Comparison of ENCODE assay signal across 9 mouse cellular contexts in genomic region chr3:93493992-93494391, GRCm38 (mm10). TPM values are rescaled to one million over a fixed set of nuclear protein-coding genes. Genes with fewer than 3 reads are reported as not detected.
DNase-seq lines count a peak whose midpoint lies in the region; ATAC-seq and TF ChIP-seq lines count a peak whose summit lies in the region.
"Had no signal": no experiment of that assay in that cellular context is flagged by ENCODE, and none has a peak within 500 bp of the region (broad histone marks: within the 10 kb centered on the region; RNA-seq: fewer than 3 reads in every experiment).

No protein-coding gene starts in this region.

- DNase-seq in CD8-positive naive resting alpha-beta T cell, adult 2 months (ENCODE audit: low read depth in 2 of 2, low spot score in 2 of 2) = peak; percentile 38 to 46
- DNase-seq in adrenal gland, postnatal 10 days = peak; percentile 59
- peak; percentile 47 for DNase-seq in embryonic facial prominence, embryonic 10.5 days (ENCODE audit: low spot score)
- peak; percentile 23 to 53 for DNase-seq in heart, postnatal 14 days
- DNase-seq in kidney, postnatal 36 days = peak; percentile 61 to 70
- peak in 1 of 3 experiments; percentile 12 for DNase-seq in liver, embryonic 14.5 days (ENCODE audit: low read depth in 3 of 3, low spot score in 3 of 3)
- DNase-seq in thymus, postnatal 25 days = peak; percentile 42

- H3K4me2 ChIP-seq in liver, embryonic 14.5 days (ENCODE audit: low read depth) = no peak overlapping the region
- no peak overlapping the region for H3K4me2 ChIP-seq in neural tube, embryonic 13.5 days
- H3K4me2 ChIP-seq: heart, embryonic 15.5 days had no signal

- 0 out of 2 replicates have a peak, but pooled peaks cover 4% of the 10 kb centered on the region for H3K27me3 ChIP-seq in embryonic facial prominence, embryonic 10.5 days (replicated peaks; ENCODE audit: low read depth, poor library complexity, severe bottlenecking)
- no peaks in the 10 kb centered on the region for H3K27me3 ChIP-seq in liver, embryonic 14.5 days (ENCODE audit: control insufficient read depth, insufficient read depth, low read length)
- H3K27me3 ChIP-seq in neural tube, embryonic 13.5 days = no peaks in the 10 kb centered on the region
- H3K27me3 ChIP-seq: heart, embryonic 15.5 days had no signal

- peak; percentile 80 for TF ChIP-seq CTCF in liver, embryonic 14.5 days (IDR thresholded peaks at IDR 0.05; ENCODE audit: low read depth)

- intact Hi-C loops in heart, postnatal 14 days (cut with DNase I) = loop anchor here (1.0 to 2.0 kb wide), 2 partner anchors 132 to 363 kb away; no protein-coding TSS in a partner anchor

- H3K4me1 ChIP-seq in embryonic facial prominence, embryonic 10.5 days = no peaks in the 10 kb centered on the region
- H3K4me1 ChIP-seq in liver, embryonic 14.5 days (replicated peaks; ENCODE audit: control insufficient read depth in 2 of 2, insufficient read depth in 2 of 2, low read length in 1 of 2) = no peaks in the 10 kb centered on the region
- no peaks in the 10 kb centered on the region for H3K4me1 ChIP-seq in neural tube, embryonic 13.5 days (replicated peaks)
- H3K4me1 ChIP-seq: heart, embryonic 15.5 days had no signal

- H3K4me3 ChIP-seq in embryonic facial prominence, embryonic 10.5 days = no peak overlapping the region
- H3K4me3 ChIP-seq in liver, embryonic 14.5 days (ENCODE audit: insufficient read depth in 1 of 2, low read depth in 2 of 2, low read length in 2 of 2) = no peak overlapping the region
- H3K4me3 ChIP-seq in neural tube, embryonic 13.5 days = no peak overlapping the region
- H3K4me3 ChIP-seq: heart, embryonic 15.5 days had no signal

- H3K9me3 ChIP-seq in embryonic facial prominence, embryonic 10.5 days = no peaks in the 10 kb centered on the region
- H3K9me3 ChIP-seq in liver, embryonic 14.5 days (ENCODE audit: control insufficient read depth, low read length) = no peaks in the 10 kb centered on the region
- H3K9me3 ChIP-seq in neural tube, embryonic 13.5 days = no peaks in the 10 kb centered on the region
- H3K9me3 ChIP-seq: heart, embryonic 15.5 days had no signal

- 2% methylated on average over 4 of the region's 4 CpGs for WGBS in embryonic facial prominence, embryonic 10.5 days
- WGBS in liver, embryonic 14.5 days (ENCODE audit: insufficient replicate concordance) = 1% methylated on average over 4 of the region's 4 CpGs
- under 1% methylated on average over 4 of the region's 4 CpGs for WGBS in neural tube, embryonic 13.5 days

- H3K36me3 ChIP-seq in embryonic facial prominence, embryonic 10.5 days (replicated peaks) = no peaks in the 10 kb centered on the region
- H3K36me3 ChIP-seq in liver, embryonic 14.5 days (replicated peaks; ENCODE audit: control insufficient read depth, insufficient read depth, low read depth) = no peaks in the 10 kb centered on the region
- H3K36me3 ChIP-seq in neural tube, embryonic 13.5 days = no peaks in the 10 kb centered on the region
- H3K36me3 ChIP-seq: heart, embryonic 15.5 days had no signal

- no peak overlapping the region for H3K27ac ChIP-seq in embryonic facial prominence, embryonic 10.5 days (replicated peaks)
- no peak overlapping the region for H3K27ac ChIP-seq in liver, embryonic 14.5 days
- no peak overlapping the region for H3K27ac ChIP-seq in neural tube, embryonic 13.5 days (replicated peaks)
- H3K27ac ChIP-seq: heart, embryonic 15.5 days had no signal

- no peak for ATAC-seq in liver, embryonic 14.5 days (ENCODE audit: insufficient read depth)
- peak; percentile 93 for ATAC-seq in neural tube, embryonic 13.5 days (ENCODE audit: low read depth)

- no peak for TF ChIP-seq EP300 in liver, embryonic 14.5 days (IDR thresholded peaks at IDR 0.05; ENCODE audit: low read depth)

- H3K9ac ChIP-seq in liver, embryonic 14.5 days (replicated peaks) = no peak overlapping the region
- H3K9ac ChIP-seq in neural tube, embryonic 13.5 days = no peak overlapping the region
- H3K9ac ChIP-seq: heart, embryonic 15.5 days had no signal

RNA-seq across cellular contexts. Expression of gene Tchhl1, which starts 25.4 kb away (rescaled TPM):
- not detected for total RNA-seq in adrenal gland, postnatal 10 days (2021)
- polyA plus RNA-seq in embryonic facial prominence, embryonic 10.5 days (2016; fragmentation: Nextera tagmentation; extraction: Ambion mirVana) = not detected in 2 replicates
- not detected for total RNA-seq in heart, postnatal 14 days (2021)
- not detected in 2 replicates for polyA plus RNA-seq in liver, embryonic 14.5 days (2012; rRNA removed)
- not detected in 2 replicates for polyA plus RNA-seq in liver, embryonic 14.5 days (2014; fragmentation: Nextera tagmentation; extraction: Ambion mirVana)
- polyA plus RNA-seq in neural tube, embryonic 13.5 days (2015; fragmentation: Nextera tagmentation; extraction: Ambion mirVana) = not detected in 2 replicates
- polyA plus RNA-seq: heart, embryonic 15.5 days had no signal

RNA-seq across cellular contexts. Expression of gene S100a11, which starts 26.3 kb away (rescaled TPM):
- total RNA-seq in adrenal gland, postnatal 10 days (2021) = 100 to 1,000 TPM; 210 to 249 TPM
- polyA plus RNA-seq in embryonic facial prominence, embryonic 10.5 days (2016; fragmentation: Nextera tagmentation; extraction: Ambion mirVana) = 351 and 395 TPM in 2 replicates
- 100 to 1,000 TPM; 111 to 124 TPM for total RNA-seq in heart, postnatal 14 days (2021)
- polyA plus RNA-seq in liver, embryonic 14.5 days (2012; rRNA removed) = 39.1 and 46.2 TPM in 2 replicates
- 126 and 159 TPM in 2 replicates for polyA plus RNA-seq in liver, embryonic 14.5 days (2014; fragmentation: Nextera tagmentation; extraction: Ambion mirVana)
- polyA plus RNA-seq in neural tube, embryonic 13.5 days (2015; fragmentation: Nextera tagmentation; extraction: Ambion mirVana) = 312 and 319 TPM in 2 replicates

RNA-seq across cellular contexts. Expression of gene Tchh, which starts 51.9 kb away (rescaled TPM):
- under 1 TPM; 0.24 TPM for total RNA-seq in adrenal gland, postnatal 10 days (2021)
- polyA plus RNA-seq in embryonic facial prominence, embryonic 10.5 days (2016; fragmentation: Nextera tagmentation; extraction: Ambion mirVana) = 0.29 and 0.32 TPM in 2 replicates
- total RNA-seq in heart, postnatal 14 days (2021) = under 1 TPM; 0.05 to 0.07 TPM
- 0.04 TPM in 1 of 2 replicates, not detected in the other for polyA plus RNA-seq in liver, embryonic 14.5 days (2012; rRNA removed)
- 0.04 and 0.11 TPM in 2 replicates for polyA plus RNA-seq in liver, embryonic 14.5 days (2014; fragmentation: Nextera tagmentation; extraction: Ambion mirVana)
- 0.95 and 1.3 TPM in 2 replicates for polyA plus RNA-seq in neural tube, embryonic 13.5 days (2015; fragmentation: Nextera tagmentation; extraction: Ambion mirVana)
